Mouse (Mus musculus) CD4-positive, CD25-positive, alpha-beta regulatory T cell, adult 2 months (primary cell): ENCODE measurements around the gene Adam17.
"Not testable (repeated sequence)": the region's sequence is repeated elsewhere in the genome, so short reads cannot be mapped to it uniquely, and the experiment has no call there.

Source experiments
- DNase-seq: peaks from one replicate; pipeline ENCODE4 v3.0.0-alpha.2; 2012; ENCODE audit warnings: low read depth, low spot score

The Adam17 gene

GRCm38 (mm10) chr12:21373100-21373819 is at the start of gene Adam17:
Gene Adam17 (minus strand): TSS chr12:21373632.
- DNase-seq: peak; percentile 97

GRCm38 (mm10) chr12:21418621-21419131 is 45.2 kb upstream of the Adam17 start:
- DNase-seq: peak; percentile 13

- DNase-seq: peak; percentile 26
These were observed 44.7 kb upstream of the Adam17 start for GRCm38 (mm10) chr12:21418083-21418482.

GRCm38 (mm10) chr12:21417100-21418070 is 44.0 kb upstream of the Adam17 start, which contains the start of gene Ywhaq:
Gene Ywhaq (minus strand): TSS chr12:21417637.
- peak; percentile 95 for DNase-seq

- DNase-seq: peak; percentile 16
These were observed 43.1 kb upstream of the Adam17 start for GRCm38 (mm10) chr12:21416506-21416905.

GRCm38 (mm10) chr12:21410620-21411019 is 37.2 kb upstream of the Adam17 start:
- DNase-seq: no peak

GRCm38 (mm10) chr12:21409651-21410050 is 36.2 kb upstream of the Adam17 start:
- DNase-seq: peak; percentile 20

GRCm38 (mm10) chr12:21408789-21409367 is 35.4 kb upstream of the Adam17 start:
- DNase-seq: no peak

- DNase-seq: no peak
These were observed 29.3 kb upstream of the Adam17 start for GRCm38 (mm10) chr12:21402771-21403170.

- DNase-seq: no peak
These were observed 12.8 kb upstream of the Adam17 start for GRCm38 (mm10) chr12:21386201-21386600.

- DNase-seq: not testable (repeated sequence)
These were observed 5.4 kb upstream of the Adam17 start for GRCm38 (mm10) chr12:21378765-21379346.

GRCm38 (mm10) chr12:21375376-21376157 is 2.1 kb upstream of the Adam17 start:
- peak; percentile 8 for DNase-seq

GRCm38 (mm10) chr12:21373820-21374475 is 516 bp upstream of the Adam17 start:
- DNase-seq: no peak

GRCm38 (mm10) chr12:21370035-21370611 is 3.3 kb downstream of the Adam17 start:
- DNase-seq: no peak

- no peak for DNase-seq
These were observed 4.4 kb downstream of the Adam17 start for GRCm38 (mm10) chr12:21369087-21369410.

GRCm38 (mm10) chr12:21368376-21369086 is 4.9 kb downstream of the Adam17 start:
- no peak for DNase-seq

- DNase-seq: no peak
These were observed 8.6 kb downstream of the Adam17 start for GRCm38 (mm10) chr12:21364624-21365435.

GRCm38 (mm10) chr12:21363195-21363594 is 10.2 kb downstream of the Adam17 start:
- DNase-seq: no peak
